Mouse (Mus musculus) liver, embryonic 11.5 days (tissue): ENCODE measurements around the gene Acbd3. TPM values are rescaled to one million over a fixed set of nuclear protein-coding genes. Genes with fewer than 3 reads are reported as not detected.

Experiments used
- ATAC-seq: fragments of 200-750 bp; cut with Nextera tagmentation; replicated peaks from 2 replicates; pipeline ENCODE4 v1.8.0; 2017; ENCODE audit warnings: moderate number of reproducible peaks, mild to moderate bottlenecking, moderate TSS enrichment, moderate library complexity; ENCODE audit not compliant: low FRiP score
- DNase-seq: peaks from one replicate; pipeline ENCODE4 v3.0.0-alpha.2; 2017; ENCODE audit warnings: low spot score
- H3K27ac ChIP-seq: fragments of 300-500 bp; sonication (generic); 2 replicates; pipeline ENCODE4 v1.5.1; 2014; ENCODE audit warnings: mild to moderate bottlenecking, low read depth, low read length, control low read depth
- H3K27me3 ChIP-seq: fragments of 300-500 bp; sonication (generic); replicated peaks from 2 replicates; pipeline ENCODE4 v1.6.1; 2014; ENCODE audit warnings: low read length, mixed read lengths; ENCODE audit not compliant: control insufficient read depth, insufficient read depth
- H3K36me3 ChIP-seq: fragments of 300-500 bp; sonication (generic); 2 replicates; pipeline ENCODE4 v1.6.1; 2014; ENCODE audit warnings: mild to moderate bottlenecking, low read length, moderate library complexity, mixed read lengths; ENCODE audit not compliant: control insufficient read depth, insufficient read depth
- H3K4me1 ChIP-seq: fragments of 300-500 bp; sonication (generic); replicated peaks from 2 replicates; pipeline ENCODE4 v1.6.1; 2014; ENCODE audit warnings: low read length, mixed read lengths; ENCODE audit not compliant: control insufficient read depth, insufficient read depth
- H3K4me2 ChIP-seq: fragments of 300-500 bp; sonication (generic); 2 replicates; pipeline ENCODE4 v1.6.1; 2014; ENCODE audit warnings: mild to moderate bottlenecking, control low read depth, moderate library complexity
- H3K4me3 ChIP-seq: fragments of 300-500 bp; sonication (generic); 2 replicates; pipeline ENCODE4 v1.5.1; 2014; ENCODE audit warnings: low read depth, low read length, control low read depth
- H3K9ac ChIP-seq: fragments of 300-500 bp; sonication (generic); 2 replicates; pipeline ENCODE4 v1.6.1; 2014; ENCODE audit warnings: low read depth, low read length, control low read depth
- H3K9me3 ChIP-seq: fragments of 300-500 bp; sonication (generic); 2 replicates; pipeline ENCODE4 v1.6.1; 2016; ENCODE audit warnings: low read length, inconsistent platforms, mixed read lengths; ENCODE audit not compliant: control insufficient read depth
- WGBS: fragments of 180-500 bp; shearing (Covaris S2); extraction: QIAGEN DNeasy Blood & Tissue Kit; methylation state at CpG from one replicate; pipeline ENCODE4 v1.1.7; 2014; 5-methylcytosine and 5-hydroxymethylcytosine counted together
- polyA plus RNA-seq: library from polyadenylated mRNA; unstranded; fragments of >200 nt; fragmentation: Nextera tagmentation; extraction: Ambion mirVana; gene quantifications from 2 replicates; pipeline ENCODE4 v1.2.1, GENCODE M21; 2014

Gene Acbd3
- polyA plus RNA-seq, 1 experiment from 2014 or later: 18.4 TPM

DNA sequence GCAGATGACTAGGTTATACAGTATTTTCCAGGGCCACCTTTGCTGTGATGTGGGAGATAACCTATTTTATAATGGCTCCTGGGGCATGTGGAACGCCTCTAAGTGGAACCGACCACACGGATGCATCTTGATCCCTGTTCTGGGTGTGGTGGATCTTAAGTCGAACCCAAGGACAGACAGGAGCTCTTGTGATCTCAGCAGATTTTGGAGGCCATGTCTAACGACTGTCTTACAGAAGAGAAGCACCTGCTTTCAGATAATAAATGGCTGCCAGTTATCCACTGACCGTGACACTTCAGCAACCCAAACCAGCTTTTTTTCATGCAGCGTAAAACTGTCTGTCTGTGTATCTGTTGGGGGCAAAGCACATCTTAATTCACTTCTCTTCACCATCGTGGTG is 28.5 kb downstream of the Acbd3 start:
- Histone ChIP-seq H3K27ac (no peak overlapping the region), H3K9ac (no peak overlapping the region), H3K27me3 (no peaks in the 10 kb centered on the region), H3K4me2 (no peak overlapping the region), H3K4me1 (no peaks in the 10 kb centered on the region), H3K4me3 (no peak overlapping the region), H3K36me3 (peaks cover 10% of the 10 kb centered on the region; the same call in 1 of the 2 replicates), H3K9me3 (no peaks in the 10 kb centered on the region)
- ATAC-seq (no peak), DNase-seq (no peak)
- WGBS: 86% methylated on average over 8 of the region's 8 CpGs

DNA sequence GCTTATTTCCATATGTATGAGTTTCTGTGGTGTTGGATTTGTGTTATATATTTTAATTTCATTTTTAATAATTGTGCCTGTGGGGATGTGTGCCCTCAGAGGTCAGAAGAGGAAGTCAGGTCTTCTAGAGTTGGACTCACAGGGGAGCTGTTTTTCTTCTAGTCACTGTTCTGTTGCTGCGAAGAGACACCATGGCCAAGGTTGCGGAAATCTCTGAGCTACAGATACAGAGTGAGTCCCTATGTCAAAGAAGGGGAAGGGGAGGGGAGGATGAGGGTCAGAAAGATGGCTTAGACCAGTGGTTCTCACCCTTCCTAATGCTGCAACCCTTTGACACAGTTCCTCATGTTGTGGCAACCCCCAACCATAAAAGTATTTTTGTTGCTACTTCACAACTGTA is 30.9 kb downstream of the Acbd3 start:
- no peak for ATAC-seq
- H3K36me3 ChIP-seq: peaks cover 10% of the 10 kb centered on the region; the same call in 1 of the 2 replicates
- H3K4me3 ChIP-seq: no peak overlapping the region
- no peak overlapping the region for H3K4me2 ChIP-seq
- DNase-seq: no peak
- no peak overlapping the region for H3K27ac ChIP-seq
- H3K9me3 ChIP-seq: no peaks in the 10 kb centered on the region
- H3K9ac ChIP-seq: no peak overlapping the region
- no peaks in the 10 kb centered on the region for H3K4me1 ChIP-seq
- no peaks in the 10 kb centered on the region for H3K27me3 ChIP-seq
- WGBS: 87% methylated on average over 2 of the region's 2 CpGs

DNA sequence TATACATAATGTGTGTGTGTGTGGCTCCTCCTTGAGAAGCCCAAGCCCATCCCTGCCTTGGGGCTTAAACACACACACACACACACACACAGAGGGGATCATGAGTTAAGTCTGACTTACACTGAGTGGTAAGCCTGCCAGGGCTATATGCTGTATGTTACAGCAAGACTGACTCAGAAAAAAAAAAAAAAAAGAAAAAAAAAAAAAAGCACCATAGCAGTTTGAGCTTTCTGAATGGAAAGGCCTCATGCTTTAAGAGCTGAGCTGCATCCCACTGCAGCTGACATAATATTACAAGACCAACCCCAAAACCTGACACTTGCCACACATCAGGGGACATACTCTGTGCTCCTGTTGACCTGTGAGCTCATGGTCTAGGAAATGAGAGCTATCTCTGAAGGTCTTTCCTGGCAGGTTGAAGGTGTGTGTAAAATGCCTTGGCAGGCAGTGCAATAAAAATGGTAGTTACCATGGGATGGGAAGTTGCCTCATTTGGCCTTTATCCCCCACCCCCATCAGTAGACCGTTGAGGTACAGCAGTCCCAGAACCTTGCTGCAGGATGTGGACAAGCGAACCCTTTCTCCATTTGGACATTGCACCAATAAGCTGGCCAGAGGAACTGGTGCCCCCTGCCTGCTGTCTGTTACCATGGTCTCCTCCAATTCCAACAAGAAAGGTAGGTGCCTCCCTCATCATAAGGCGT is 31.6 kb downstream of the Acbd3 start:
- no peak overlapping the region for H3K4me3 ChIP-seq
- no peaks in the 10 kb centered on the region for H3K27me3 ChIP-seq
- H3K4me2 ChIP-seq: no peak overlapping the region
- 0 out of 2 replicates have a peak, but pooled peaks have one; percentile 34 for ATAC-seq
- no peaks in the 10 kb centered on the region for H3K9me3 ChIP-seq
- no peak overlapping the region for H3K27ac ChIP-seq
- H3K9ac ChIP-seq: no peak overlapping the region
- peaks cover 8% of the 10 kb centered on the region; the same call in 1 of the 2 replicates for H3K36me3 ChIP-seq
- WGBS: 79% methylated on average over 3 of the region's 3 CpGs
- H3K4me1 ChIP-seq: no peaks in the 10 kb centered on the region
- no peak for DNase-seq

DNA sequence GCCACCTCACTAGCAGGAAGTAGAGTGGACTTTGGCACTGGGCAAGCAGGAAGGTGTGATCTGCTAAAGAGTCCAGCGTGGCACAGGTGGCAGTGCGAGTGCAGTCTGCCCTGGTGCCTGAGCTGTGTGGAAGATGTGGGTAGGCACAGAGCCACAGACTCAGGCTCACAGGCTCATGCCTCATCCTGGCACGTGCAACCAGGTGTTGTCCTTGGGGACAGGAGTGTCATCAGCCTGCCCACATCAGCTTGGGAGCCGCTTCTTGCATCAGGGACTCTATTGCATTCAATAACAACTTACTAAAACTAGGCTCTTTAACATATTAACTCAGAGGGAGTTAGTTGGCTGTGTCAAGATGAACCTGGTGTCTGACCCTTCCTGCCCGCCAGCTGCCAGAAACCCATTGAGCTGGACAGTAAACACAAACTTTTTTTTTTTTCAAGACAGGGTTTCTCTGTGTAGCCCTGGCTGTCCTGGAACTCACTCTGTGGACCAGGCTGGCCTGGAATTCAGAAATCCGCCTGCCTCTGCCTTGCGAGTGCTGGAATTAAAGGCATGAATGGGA is 32.2 kb downstream of the Acbd3 start:
- no peaks in the 10 kb centered on the region for H3K9me3 ChIP-seq
- no peak overlapping the region for H3K4me2 ChIP-seq
- peaks cover 4% of the 10 kb centered on the region; the same call in 1 of the 2 replicates for H3K36me3 ChIP-seq
- no peak overlapping the region for H3K9ac ChIP-seq
- ATAC-seq (no peak), DNase-seq (no peak)
- 88% methylated on average over 7 of the region's 7 CpGs for WGBS
- no peak overlapping the region for H3K27ac ChIP-seq
- H3K4me1 ChIP-seq: no peaks in the 10 kb centered on the region
- H3K4me3 ChIP-seq: no peak overlapping the region
- H3K27me3 ChIP-seq: 0 out of 2 replicates have a peak, but pooled peaks cover 4% of the 10 kb centered on the region

DNA sequence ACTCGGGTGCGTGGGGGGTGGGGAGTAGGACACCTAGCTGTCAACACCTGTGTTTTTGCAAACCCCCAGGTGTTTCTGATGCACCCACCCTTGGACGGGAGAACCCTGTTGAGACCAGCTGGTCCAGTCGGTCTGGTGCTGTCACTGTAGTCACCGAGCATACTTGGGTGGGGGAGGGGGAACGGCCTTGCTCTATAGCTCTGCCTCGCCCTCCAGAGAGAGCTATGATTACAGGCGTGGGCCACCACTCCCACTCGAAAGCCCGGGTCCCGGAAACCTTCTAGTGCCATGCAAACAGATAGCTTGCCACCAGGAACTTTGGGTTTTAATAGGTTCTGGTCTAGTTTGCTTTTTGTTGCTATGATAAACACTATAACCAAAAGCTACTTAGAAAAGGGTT is 36.3 kb downstream of the Acbd3 start:
- Histone ChIP-seq H3K4me3 (no peak overlapping the region), H3K27ac (no peak overlapping the region), H3K36me3 (no peaks in the 10 kb centered on the region; the same call in 1 of the 2 replicates), H3K27me3 (peaks cover 11% of the 10 kb centered on the region), H3K4me2 (no peak overlapping the region), H3K9me3 (no peaks in the 10 kb centered on the region), H3K9ac (no peak overlapping the region), H3K4me1 (peaks cover 4% of the 10 kb centered on the region; the same call in 1 of the 2 replicates)
- no peak for DNase-seq
- ATAC-seq: no peak
- WGBS: 81% methylated on average over 11 of the region's 11 CpGs

DNA sequence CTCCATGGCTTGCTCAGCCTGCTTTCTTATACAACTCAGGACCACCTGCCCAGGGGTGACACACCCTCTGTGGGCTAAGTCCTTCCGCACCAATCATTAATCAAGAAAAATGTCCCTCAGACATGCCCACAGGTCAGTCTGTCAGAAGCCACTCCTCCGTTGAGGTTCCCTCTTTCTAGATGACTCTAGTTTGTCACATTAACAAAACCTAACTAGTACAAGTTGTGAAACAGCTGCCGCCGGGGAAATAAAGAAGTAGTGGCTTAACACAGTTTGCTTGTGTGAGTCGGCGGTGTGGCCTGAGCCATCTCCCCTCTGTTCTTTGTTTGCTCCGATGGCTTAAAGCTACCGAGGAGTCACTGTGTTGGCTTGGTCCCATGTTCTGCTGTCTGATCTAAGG is 36.8 kb downstream of the Acbd3 start:
- whole genome bisulfite sequencing: 66% methylated on average over 8 of the region's 8 CpGs
- no peak overlapping the region for H3K27ac ChIP-seq
- H3K9me3 ChIP-seq: no peaks in the 10 kb centered on the region
- ATAC-seq: no peak
- no peak overlapping the region for H3K4me3 ChIP-seq
- no peaks in the 10 kb centered on the region; the same call in 1 of the 2 replicates for H3K36me3 ChIP-seq
- no peak overlapping the region for H3K9ac ChIP-seq
- H3K27me3 ChIP-seq: peaks cover 11% of the 10 kb centered on the region
- DNase-seq: no peak
- peaks cover 8% of the 10 kb centered on the region for H3K4me1 ChIP-seq
- 0 out of 2 replicates have a peak overlapping the region, but pooled peaks have one; percentile 70 for H3K4me2 ChIP-seq

DNA sequence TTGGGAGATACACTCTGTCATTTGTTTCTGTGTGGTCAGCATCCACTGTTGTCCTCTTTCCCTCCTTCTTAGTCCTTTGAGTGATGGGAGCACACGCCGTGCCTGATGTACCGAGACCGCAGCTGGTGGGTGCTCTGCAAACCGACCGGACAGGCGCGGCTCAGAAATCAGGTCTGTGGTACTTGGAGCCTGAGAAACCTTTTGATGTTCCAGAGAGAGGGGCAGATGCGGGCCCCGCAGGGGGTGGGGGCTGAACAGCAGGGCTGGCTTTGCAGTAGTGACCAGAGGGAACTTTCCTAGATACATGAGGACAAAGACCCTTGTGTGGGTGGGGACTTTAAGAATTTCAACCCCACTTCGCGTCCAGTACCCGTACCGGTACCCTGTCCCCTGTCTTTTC is 37.5 kb downstream of the Acbd3 start:
- no peak for DNase-seq
- Histone ChIP-seq H3K4me3 (peak overlapping the region; percentile 43), H3K4me1 (peaks cover 10% of the 10 kb centered on the region), H3K27ac (no peak overlapping the region), H3K36me3 (no peaks in the 10 kb centered on the region; the same call in 1 of the 2 replicates), H3K27me3 (peaks cover 11% of the 10 kb centered on the region), H3K9me3 (no peaks in the 10 kb centered on the region), H3K4me2 (peak overlapping the region; percentile 70), H3K9ac (no peak overlapping the region)
- no peak for ATAC-seq
- 20% methylated on average over 14 of the region's 14 CpGs for WGBS

DNA sequence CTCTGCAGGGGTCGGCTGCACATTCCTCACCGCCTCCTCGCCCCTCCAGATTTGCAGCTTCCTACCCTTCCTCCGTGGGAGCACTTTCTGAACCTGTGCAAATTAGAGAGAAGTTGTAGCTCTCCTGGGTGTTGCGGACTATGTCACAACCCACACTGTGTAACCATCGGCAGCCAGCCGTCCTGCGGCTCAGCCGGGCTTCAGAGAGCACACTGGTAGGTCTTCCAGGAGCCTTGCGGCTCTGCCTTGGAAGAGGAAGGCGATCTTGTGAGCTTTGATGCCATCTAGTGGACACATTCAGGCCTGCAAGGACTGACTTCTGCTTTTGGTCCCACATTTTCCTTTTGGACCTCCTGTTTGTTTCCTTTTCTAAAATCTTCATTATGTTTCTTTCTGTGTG is 38.0 kb downstream of the Acbd3 start:
- H3K4me2 ChIP-seq: peak overlapping the region; percentile 70
- H3K27ac ChIP-seq: no peak overlapping the region
- peaks cover 11% of the 10 kb centered on the region for H3K27me3 ChIP-seq
- no peaks in the 10 kb centered on the region for H3K9me3 ChIP-seq
- DNase-seq (no peak), ATAC-seq (peak; percentile 42; the same call in 1 of the 2 replicates)
- H3K36me3 ChIP-seq: no peaks in the 10 kb centered on the region; the same call in 1 of the 2 replicates
- peaks cover 13% of the 10 kb centered on the region for H3K4me1 ChIP-seq
- 2% methylated on average over 11 of the region's 11 CpGs for WGBS
- peak overlapping the region; percentile 43 for H3K4me3 ChIP-seq
- H3K9ac ChIP-seq: 0 out of 2 replicates have a peak overlapping the region, but pooled peaks have one; percentile 40
